8 mouse cellular contexts compared by ENCODE assay signal in genomic region chr3:96268051-96268775, GRCm38 (mm10). TPM values are rescaled to one million over a fixed set of nuclear protein-coding genes. Genes with fewer than 3 reads are reported as not detected.
DNase-seq lines count a peak whose midpoint lies in the region; ATAC-seq lines count a peak whose summit lies in the region.

Gene Hist2h3b (plus strand): TSS chr3:96268654.

- no peaks in the 10 kb centered on the region for H3K27me3 ChIP-seq in lung, embryonic 16.5 days (ENCODE audit: control insufficient read depth, insufficient read depth, low read depth, low read length)

- no peaks in the 10 kb centered on the region for H3K9me3 ChIP-seq in lung, embryonic 16.5 days (ENCODE audit: control insufficient read depth, low read length)

- H3K36me3 ChIP-seq in lung, embryonic 16.5 days (ENCODE audit: control insufficient read depth, insufficient read depth, low read length), result no peaks in the 10 kb centered on the region

- DNase-seq in MN1 (ENCODE audit: low spot score), result peak; percentile 89
- DNase-seq in cerebellum, adult 8-10 months, result peak; percentile 79
- peak; percentile 78 for DNase-seq in layer of hippocampus, adult 9-10 months (ENCODE audit: low spot score)
- peak; percentile 88 for DNase-seq in ovary, postnatal 10 days (ENCODE audit: low spot score)
- peak; percentile 77 to 84 for DNase-seq in thymus, postnatal 10 days (ENCODE audit: low spot score in 2 of 2)

- peak within 1 kb of the TSS; percentile 99 for H3K27ac ChIP-seq in lung, embryonic 16.5 days (ENCODE audit: low read length)

- peak within 1 kb of the TSS; percentile 72 for H3K9ac ChIP-seq in lung, embryonic 16.5 days (ENCODE audit: low read length)

- peaks cover 11% of the 10 kb centered on the region for H3K4me1 ChIP-seq in lung, embryonic 16.5 days (replicated peaks; ENCODE audit: control insufficient read depth, insufficient read depth, low read length)

- peak; percentile 81 for ATAC-seq in frontal cortex, adult (ENCODE audit: low TSS enrichment)
- peak; percentile 44 to 47; a peak in 3 of 4 replicates for ATAC-seq in hematopoietic stem cell, adult 5-6 weeks (replicated peaks in 1 of 2; ENCODE audit: insufficient read depth in 1 of 2, low FRiP score in 2 of 2, low TSS enrichment in 1 of 2, low read depth in 1 of 2, poor library complexity in 2 of 2, severe bottlenecking in 2 of 2)
- ATAC-seq in lung, embryonic 16.5 days (ENCODE audit: low read depth), result peak; percentile 66

- H3K4me3 ChIP-seq in lung, embryonic 16.5 days (ENCODE audit: low read length), result peak within 1 kb of the TSS; percentile 64

- 12% methylated on average over 30 of the region's 30 CpGs for WGBS in lung, embryonic 16.5 days

- peak within 1 kb of the TSS; percentile 91 for H3K4me2 ChIP-seq in lung, embryonic 16.5 days (ENCODE audit: low read depth, low read length)

RNA-seq across cellular contexts. Expression of gene Hist2h3b, which starts in this region (rescaled TPM):
- 222 and 285 TPM in 2 replicates for total RNA-seq in hematopoietic stem cell, adult 5-6 weeks (2017)
- 55.7 and 61.1 TPM in 2 replicates for polyA plus RNA-seq in lung, embryonic 16.5 days (2015; fragmentation: Nextera tagmentation; extraction: Ambion mirVana)

Comparison
In these comparisons a context has a peak if more than half of its experiments do, and no peak if none do; other contexts are left out.
1. Peak in every context shown above with its lines: DNase-seq, ATAC-seq, H3K4me3 ChIP-seq and H3K27ac ChIP-seq.